Mouse (Mus musculus) thymus, adult 2 months (tissue): ENCODE data around the gene Rnf215. TPM values are rescaled to one million over a fixed set of nuclear protein-coding genes. Genes with fewer than 3 reads are reported as not detected.
"Not testable (repeated sequence)": the region's sequence is repeated elsewhere in the genome, so short reads cannot be mapped to it uniquely, and the experiment has no call there.

ENCODE experiments used
- DNase-seq: peaks from one replicate; pipeline ENCODE4 v3.0.0; 2021
- H3K27ac ChIP-seq: fragments of 200-500 bp; 2 replicates; pipeline ENCODE4 v1.5.1; 2012; ENCODE audit warnings: low read length, control low read depth; ENCODE audit not compliant: control insufficient read depth, insufficient read depth
- H3K27me3 ChIP-seq: fragments of 200-500 bp; 2 replicates; pipeline ENCODE4 v1.6.1; 2012; ENCODE audit warnings: mild to moderate bottlenecking, low read length, moderate library complexity, mixed read lengths; ENCODE audit not compliant: control insufficient read depth, insufficient read depth
- H3K36me3 ChIP-seq: fragments of 200-500 bp; 2 replicates; pipeline ENCODE4 v1.6.1; 2012; ENCODE audit warnings: mild to moderate bottlenecking, low read length, moderate library complexity; ENCODE audit not compliant: control insufficient read depth, insufficient read depth
- H3K4me1 ChIP-seq: fragments of 200-500 bp; replicated peaks from 2 replicates; pipeline ENCODE4 v1.6.1; 2012; ENCODE audit warnings: low read length; ENCODE audit not compliant: control insufficient read depth, insufficient read depth
- H3K4me3 ChIP-seq: fragments of 200-500 bp; 2 replicates; pipeline ENCODE4 v1.5.1; 2012; ENCODE audit warnings: mild to moderate bottlenecking, low read length, control low read depth, moderate library complexity; ENCODE audit not compliant: control insufficient read depth, insufficient read depth
- CTCF ChIP-seq: fragments of 200-500 bp; IDR thresholded peaks from 2 replicates; pipeline ENCODE4 v1.5.1; 2012; ENCODE audit warnings: mild to moderate bottlenecking, control low read depth, low read length, moderate library complexity, borderline replicate concordance; ENCODE audit not compliant: control insufficient read depth, poor library complexity, insufficient read depth; ENCODE audit errors: extremely low read depth
- POLR2A ChIP-seq: fragments of 200-500 bp; IDR thresholded peaks from 2 replicates; pipeline ENCODE4 v1.6.1; 2012; ENCODE audit warnings: mild to moderate bottlenecking, low read length, control low read depth, moderate library complexity; ENCODE audit not compliant: control insufficient read depth, poor library complexity, insufficient read depth; ENCODE audit errors: extremely low read depth
- WGBS: fragments of 180-500 bp; shearing (Covaris S2); methylation state at CpG from one replicate; pipeline ENCODE4 v1.1.7; 2018; 5-methylcytosine and 5-hydroxymethylcytosine counted together
- polyA plus RNA-seq: library from polyadenylated mRNA; depleted of rRNA; stranded (reverse); fragments of >200 nt; gene quantifications from 2 replicates; pipeline ENCODE4 v1.2.3, GENCODE M21; 2012

Gene Rnf215
- polyA plus RNA-seq, 1 experiment, result 27.0 TPM

- Histone ChIP-seq H3K36me3 (no peaks in the 10 kb centered on the region), H3K27me3 (no peaks in the 10 kb centered on the region; the same call in 1 of the 2 replicates), H3K27ac (no peak overlapping the region), H3K4me1 (no peaks in the 10 kb centered on the region), H3K4me3 (no peak overlapping the region)
- DNase-seq, result no peak
- WGBS, result 93% methylated on average over 6 of the region's 6 CpGs
- no peak for TF ChIP-seq POLR2A
- no peak for TF ChIP-seq CTCF
Observed at GRCm38 (mm10) chr11:4112861-4113260, 22.1 kb upstream of the Rnf215 start.

- WGBS, result 82% methylated on average over 4 of the region's 4 CpGs
- H3K36me3 ChIP-seq, result no peaks in the 10 kb centered on the region
- no peak overlapping the region for H3K4me3 ChIP-seq
Observed at GRCm38 (mm10) chr11:4113496-4113895, 21.5 kb upstream of the Rnf215 start.

GRCm38 (mm10) chr11:4113970-4114369 lies 21.0 kb upstream of the Rnf215 start:
- Histone ChIP-seq H3K27ac (no peak overlapping the region), H3K36me3 (no peaks in the 10 kb centered on the region), H3K4me3 (no peak overlapping the region), H3K27me3 (peaks cover 8% of the 10 kb centered on the region; the same call in 1 of the 2 replicates), H3K4me1 (peaks cover 4% of the 10 kb centered on the region; the same call in 1 of the 2 replicates)
- TF ChIP-seq POLR2A (no peak), CTCF (no peak)
- DNase-seq, result no peak
- 90% methylated on average over 6 of the region's 6 CpGs for WGBS

More at GRCm38 (mm10) chr11:4113496-4113895, 21.5 kb upstream of the Rnf215 start:
- no peak for DNase-seq
- peaks cover 4% of the 10 kb centered on the region; the same call in 1 of the 2 replicates for H3K4me1 ChIP-seq
- no peak overlapping the region for H3K27ac ChIP-seq
- no peak for TF ChIP-seq POLR2A
- no peak for TF ChIP-seq CTCF
- H3K27me3 ChIP-seq, result peaks cover 4% of the 10 kb centered on the region; the same call in 1 of the 2 replicates

GRCm38 (mm10) chr11:4114541-4114940 lies 20.5 kb upstream of the Rnf215 start:
- H3K36me3 ChIP-seq, DNase-seq, H3K27ac ChIP-seq, H3K4me3 ChIP-seq, H3K27me3 ChIP-seq, H3K4me1 ChIP-seq: not testable (repeated sequence)
- 89% methylated on average over 6 of the region's 6 CpGs for WGBS

GRCm38 (mm10) chr11:4115407-4115806 lies 19.6 kb upstream of the Rnf215 start:
- no peak for TF ChIP-seq POLR2A
- no peak for TF ChIP-seq CTCF
- H3K4me1 ChIP-seq, result peaks cover 4% of the 10 kb centered on the region; the same call in 1 of the 2 replicates
- no peak overlapping the region for H3K27ac ChIP-seq
- 97% methylated on average over 4 of the region's 4 CpGs for WGBS
- H3K36me3 ChIP-seq, result no peaks in the 10 kb centered on the region
- no peak for DNase-seq
- no peak overlapping the region for H3K4me3 ChIP-seq
- peaks cover 8% of the 10 kb centered on the region; the same call in 1 of the 2 replicates for H3K27me3 ChIP-seq

GRCm38 (mm10) chr11:4116458-4117141 lies 18.4 kb upstream of the Rnf215 start:
- Histone ChIP-seq H3K36me3 (no peaks in the 10 kb centered on the region), H3K4me1 (peaks cover 4% of the 10 kb centered on the region; the same call in 1 of the 2 replicates), H3K27me3 (peaks cover 8% of the 10 kb centered on the region; the same call in 1 of the 2 replicates), H3K4me3 (no peak overlapping the region), H3K27ac (no peak overlapping the region)
- TF ChIP-seq CTCF, result no peak
- no peak for TF ChIP-seq POLR2A
- DNase-seq, result no peak
- WGBS, result 57% methylated on average over 11 of the region's 11 CpGs
